Mouse (Mus musculus): ENCODE data around the gene Ldha. TPM values are rescaled to one million over a fixed set of nuclear protein-coding genes. Genes with fewer than 3 reads are reported as not detected.
"Not testable (repeated sequence)": the region's sequence is repeated elsewhere in the genome, so short reads cannot be mapped to it uniquely, and the experiment has no call there.

Gene Ldha
- 2,014 and 2,183 TPM in 2 replicates for polyA plus RNA-seq (2015; fragmentation: Nextera tagmentation; extraction: Ambion mirVana)

DNA sequence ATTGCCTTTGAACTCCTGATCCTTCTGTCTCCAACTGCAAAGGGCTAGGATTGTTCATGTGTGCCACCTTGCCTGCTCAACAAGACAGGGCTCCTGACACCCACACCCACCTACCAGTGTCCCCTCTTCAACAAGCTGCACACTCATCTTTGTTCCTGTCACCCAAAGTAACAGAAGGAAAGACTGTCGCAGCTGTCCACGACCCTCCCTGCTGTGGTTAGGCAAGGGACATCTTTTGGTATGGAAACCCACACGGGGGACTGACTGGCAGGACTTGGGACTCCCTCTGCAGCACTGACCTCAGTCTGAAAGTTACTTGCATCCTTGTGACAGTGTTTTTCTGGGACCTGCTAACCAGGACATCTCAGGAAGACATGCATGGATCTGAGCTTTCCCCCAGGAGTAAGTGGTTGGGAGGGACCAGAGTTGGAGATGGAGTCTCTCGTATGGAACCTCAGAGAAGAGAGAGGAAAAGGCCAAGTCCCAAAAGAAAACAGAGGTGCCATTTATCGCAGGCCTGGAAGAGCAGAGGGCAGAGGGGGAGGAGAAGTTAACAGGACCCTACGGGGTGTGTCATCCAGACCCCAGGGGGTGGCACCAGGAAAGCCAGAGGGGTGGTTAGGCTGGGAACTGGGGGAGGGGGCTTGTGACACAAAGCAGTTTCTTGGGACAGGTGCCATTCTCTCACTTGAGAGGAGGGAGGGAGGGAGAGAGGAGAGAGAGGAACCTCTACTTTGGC is at the start of gene Ldha:
Gene Ldha, plus strand, starts transcription at position 689 of the 739 bp plus-strand sequence.
- H3K36me3 ChIP-seq (ENCODE audit: control insufficient read depth, insufficient read depth) = no peaks in the 10 kb centered on the region
- H3K9me3 ChIP-seq (replicated peaks; ENCODE audit: control insufficient read depth, low read length) = no peaks in the 10 kb centered on the region
- H3K4me2 ChIP-seq (ENCODE audit: low read depth, low read length) = no peak within 1 kb of the TSS
- 39% methylated on average over 6 of the region's 6 CpGs for WGBS (ENCODE audit: insufficient replicate concordance)
- H3K27me3 ChIP-seq (ENCODE audit: control insufficient read depth, insufficient read depth, low read depth, low read length) = no peaks in the 10 kb centered on the region
- peaks cover 32% of the 10 kb centered on the region for H3K4me1 ChIP-seq (ENCODE audit: control insufficient read depth, low read depth, low read length)
- H3K4me3 ChIP-seq (ENCODE audit: low read depth, low read length) = no peak within 1 kb of the TSS
- ATAC-seq (ENCODE audit: low read depth) = no peak
- H3K9ac ChIP-seq (ENCODE audit: low read depth, low read length) = no peak within 1 kb of the TSS
- peak within 1 kb of the TSS; percentile 84; the same call in 1 of the 2 replicates for H3K27ac ChIP-seq (ENCODE audit: low read length)

DNA sequence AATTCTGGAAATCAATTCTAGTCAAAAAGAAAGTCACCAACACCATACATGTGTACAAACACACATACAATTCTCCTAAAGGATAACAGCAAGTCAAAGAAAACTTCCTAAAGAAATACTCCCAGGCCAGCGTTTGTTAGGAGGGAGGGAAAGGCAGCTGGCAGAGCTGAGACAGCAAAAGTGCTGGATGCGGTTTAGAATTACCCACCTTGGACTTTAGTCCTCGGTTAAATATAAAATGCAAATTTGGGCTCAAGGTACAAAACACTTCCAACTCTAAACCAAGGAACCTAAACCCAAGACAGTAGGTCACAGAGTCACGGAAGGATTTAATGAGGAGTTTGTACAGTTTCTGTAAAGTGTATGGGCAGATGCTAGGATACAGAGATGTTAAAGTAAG is 47.4 kb upstream of the Ldha start:
- WGBS (ENCODE audit: insufficient replicate concordance) = 66% methylated on average over 4 of the region's 4 CpGs
- H3K4me1 ChIP-seq (ENCODE audit: control insufficient read depth, low read depth, low read length) = peaks cover 20% of the 10 kb centered on the region
- no peak overlapping the region for H3K27ac ChIP-seq (ENCODE audit: low read length)
- no peak for ATAC-seq (ENCODE audit: low read depth)
- no peaks in the 10 kb centered on the region for H3K9me3 ChIP-seq (replicated peaks; ENCODE audit: control insufficient read depth, low read length)
- H3K9ac ChIP-seq (ENCODE audit: low read depth, low read length) = no peak overlapping the region
- H3K36me3 ChIP-seq (ENCODE audit: control insufficient read depth, insufficient read depth) = no peaks in the 10 kb centered on the region
- no peak overlapping the region for H3K4me2 ChIP-seq (ENCODE audit: low read depth, low read length)
- no peak overlapping the region for H3K4me3 ChIP-seq (ENCODE audit: low read depth, low read length)
- H3K27me3 ChIP-seq (ENCODE audit: control insufficient read depth, insufficient read depth, low read depth, low read length) = no peaks in the 10 kb centered on the region

GRCm38 (mm10) chr7:46795287-46796205 is 45.7 kb upstream of the Ldha start, which contains the start of the genes Hps5 and Gtf2h1:
Hps5 (minus strand) TSS chr7:46796064.
Gtf2h1 (plus strand) TSS chr7:46796103.
- under 1% methylated on average over 75 of the region's 75 CpGs for WGBS (ENCODE audit: insufficient replicate concordance)
- Histone ChIP-seq H3K9ac (ENCODE audit: low read depth, low read length) (peak within 1 kb of the TSS; percentile 86), H3K4me3 (ENCODE audit: low read depth, low read length) (peak within 1 kb of the TSS; percentile 98), H3K9me3 (replicated peaks; ENCODE audit: control insufficient read depth, low read length) (no peaks in the 10 kb centered on the region), H3K4me2 (ENCODE audit: low read depth, low read length) (peak within 1 kb of the TSS; percentile 96), H3K27me3 (ENCODE audit: control insufficient read depth, insufficient read depth, low read depth, low read length) (no peaks in the 10 kb centered on the region), H3K4me1 (ENCODE audit: control insufficient read depth, low read depth, low read length) (peaks cover 20% of the 10 kb centered on the region), H3K27ac (ENCODE audit: low read length) (peak within 1 kb of the TSS; percentile 87), H3K36me3 (ENCODE audit: control insufficient read depth, insufficient read depth) (no peaks in the 10 kb centered on the region; the same call in 1 of the 2 replicates)
- ATAC-seq (ENCODE audit: low read depth) = peak; percentile 97

GRCm38 (mm10) chr7:46796206-46796679 is 45.0 kb upstream of the Ldha start:
- peak overlapping the region; percentile 96 for H3K4me2 ChIP-seq (ENCODE audit: low read depth, low read length)
- WGBS (ENCODE audit: insufficient replicate concordance) = under 1% methylated on average over 31 of the region's 31 CpGs
- H3K9me3 ChIP-seq (replicated peaks; ENCODE audit: control insufficient read depth, low read length) = no peaks in the 10 kb centered on the region
- H3K9ac ChIP-seq (ENCODE audit: low read depth, low read length) = peak overlapping the region; percentile 86
- no peaks in the 10 kb centered on the region; the same call in 1 of the 2 replicates for H3K36me3 ChIP-seq (ENCODE audit: control insufficient read depth, insufficient read depth)
- H3K27me3 ChIP-seq (ENCODE audit: control insufficient read depth, insufficient read depth, low read depth, low read length) = no peaks in the 10 kb centered on the region
- peak overlapping the region; percentile 98 for H3K4me3 ChIP-seq (ENCODE audit: low read depth, low read length)
- peak overlapping the region; percentile 87 for H3K27ac ChIP-seq (ENCODE audit: low read length)
- H3K4me1 ChIP-seq (ENCODE audit: control insufficient read depth, low read depth, low read length) = peaks cover 20% of the 10 kb centered on the region
- ATAC-seq (ENCODE audit: low read depth) = peak; percentile 4

- Histone ChIP-seq H3K9me3 (replicated peaks; ENCODE audit: control insufficient read depth, low read length) (no peaks in the 10 kb centered on the region), H3K4me2 (ENCODE audit: low read depth, low read length) (peak overlapping the region; percentile 96), H3K4me3 (ENCODE audit: low read depth, low read length) (peak overlapping the region; percentile 98), H3K9ac (ENCODE audit: low read depth, low read length) (peak overlapping the region; percentile 86), H3K27ac (ENCODE audit: low read length) (no peak overlapping the region), H3K27me3 (ENCODE audit: control insufficient read depth, insufficient read depth, low read depth, low read length) (no peaks in the 10 kb centered on the region), H3K4me1 (ENCODE audit: control insufficient read depth, low read depth, low read length) (peaks cover 20% of the 10 kb centered on the region), H3K36me3 (ENCODE audit: control insufficient read depth, insufficient read depth) (no peaks in the 10 kb centered on the region; the same call in 1 of the 2 replicates)
- no peak for ATAC-seq (ENCODE audit: low read depth)
- 24% methylated on average over 6 of the region's 6 CpGs for WGBS (ENCODE audit: insufficient replicate concordance)
Observed at GRCm38 (mm10) chr7:46796779-46797178, 44.5 kb upstream of the Ldha start.

DNA sequence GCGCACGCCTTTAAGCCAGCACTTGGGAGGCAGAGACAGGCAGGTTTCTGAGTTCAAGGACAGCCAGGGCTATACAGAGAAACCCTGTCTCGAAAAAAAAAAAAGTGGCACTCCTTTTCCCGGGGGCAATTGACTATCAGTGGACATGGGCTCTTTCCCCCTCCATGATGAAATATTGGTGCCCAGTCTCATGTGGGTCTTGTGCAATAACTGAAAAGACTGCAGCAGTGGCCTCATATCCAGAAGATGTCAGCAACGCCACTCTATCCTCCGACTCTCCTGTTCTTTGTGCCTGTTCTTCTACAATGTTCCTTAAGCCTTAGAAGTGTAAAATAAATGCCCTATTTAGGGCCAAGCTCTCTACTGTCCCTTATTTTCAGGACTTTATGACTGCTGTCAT is 30.9 kb upstream of the Ldha start:
- Histone ChIP-seq H3K4me2 (ENCODE audit: low read depth, low read length) (no peak overlapping the region), H3K9ac (ENCODE audit: low read depth, low read length) (no peak overlapping the region), H3K9me3 (replicated peaks; ENCODE audit: control insufficient read depth, low read length) (no peaks in the 10 kb centered on the region), H3K4me1 (ENCODE audit: control insufficient read depth, low read depth, low read length) (no peaks in the 10 kb centered on the region), H3K36me3 (ENCODE audit: control insufficient read depth, insufficient read depth) (peaks cover 49% of the 10 kb centered on the region), H3K27ac (ENCODE audit: low read length) (no peak overlapping the region), H3K4me3 (ENCODE audit: low read depth, low read length) (no peak overlapping the region), H3K27me3 (ENCODE audit: control insufficient read depth, insufficient read depth, low read depth, low read length) (no peaks in the 10 kb centered on the region)
- 79% methylated on average over 6 of the region's 6 CpGs for WGBS (ENCODE audit: insufficient replicate concordance)
- ATAC-seq (ENCODE audit: low read depth) = no peak

- Histone ChIP-seq H3K4me2 (ENCODE audit: low read depth, low read length) (no peak overlapping the region), H3K4me1 (ENCODE audit: control insufficient read depth, low read depth, low read length) (no peaks in the 10 kb centered on the region), H3K9ac (ENCODE audit: low read depth, low read length) (no peak overlapping the region), H3K4me3 (ENCODE audit: low read depth, low read length) (no peak overlapping the region), H3K27ac (ENCODE audit: low read length) (no peak overlapping the region), H3K27me3 (ENCODE audit: control insufficient read depth, insufficient read depth, low read depth, low read length) (no peaks in the 10 kb centered on the region), H3K9me3 (replicated peaks; ENCODE audit: control insufficient read depth, low read length) (no peaks in the 10 kb centered on the region), H3K36me3 (ENCODE audit: control insufficient read depth, insufficient read depth) (peaks cover 51% of the 10 kb centered on the region)
- no peak for ATAC-seq (ENCODE audit: low read depth)
- 78% methylated on average over 4 of the region's 4 CpGs for WGBS (ENCODE audit: insufficient replicate concordance)
Observed at GRCm38 (mm10) chr7:46814012-46814411, 27.3 kb upstream of the Ldha start.

- not testable (repeated sequence) for H3K4me1 ChIP-seq (ENCODE audit: control insufficient read depth, low read depth, low read length); H3K4me3 ChIP-seq (ENCODE audit: low read depth, low read length); H3K27me3 ChIP-seq (ENCODE audit: control insufficient read depth, insufficient read depth, low read depth, low read length); H3K4me2 ChIP-seq (ENCODE audit: low read depth, low read length); H3K9ac ChIP-seq (ENCODE audit: low read depth, low read length); H3K9me3 ChIP-seq (replicated peaks; ENCODE audit: control insufficient read depth, low read length)
- peaks cover 41% of the 10 kb centered on the region for H3K36me3 ChIP-seq (ENCODE audit: control insufficient read depth, insufficient read depth)
- peak; percentile 58; the same call in 1 of the 2 replicates for ATAC-seq (ENCODE audit: low read depth)
- H3K27ac ChIP-seq (ENCODE audit: low read length) = peak overlapping the region; percentile 63
- WGBS (ENCODE audit: insufficient replicate concordance) = 72% methylated on average over 15 of the region's 15 CpGs
Observed at GRCm38 (mm10) chr7:46820876-46821632, 20.2 kb upstream of the Ldha start.

Data from liver, embryonic 16.5 days (tissue).